ENCODE assay signal across 29 mouse cellular contexts in genomic region chr3:155532075-155532474, GRCm38 (mm10).
DNase-seq lines count a peak whose midpoint lies in the region; ATAC-seq and TF ChIP-seq lines count a peak whose summit lies in the region.
"Had no signal": no experiment of that assay in that cellular context is flagged by ENCODE, and none has a peak within 500 bp of the region (broad histone marks: within the 10 kb centered on the region; RNA-seq: fewer than 3 reads in every experiment).

No protein-coding gene starts in this region.

- no peaks in the 10 kb centered on the region for H3K4me1 ChIP-seq in hindbrain, embryonic 13.5 days (replicated peaks)
- H3K4me1 ChIP-seq in hindbrain, embryonic 12.5 days, result no peaks in the 10 kb centered on the region
- no peaks in the 10 kb centered on the region for H3K4me1 ChIP-seq in midbrain, embryonic 15.5 days
- H3K4me1 ChIP-seq in midbrain, embryonic 11.5 days (ENCODE audit: control insufficient read depth, insufficient read depth, low read length), result no peaks in the 10 kb centered on the region
- no peaks in the 10 kb centered on the region for H3K4me1 ChIP-seq in midbrain, postnatal 0 days (ENCODE audit: insufficient read depth, low read length)
- H3K4me1 ChIP-seq: forebrain, embryonic 13.5 days had no signal

- no peaks in the 10 kb centered on the region for H3K36me3 ChIP-seq in hindbrain, embryonic 13.5 days
- H3K36me3 ChIP-seq in hindbrain, embryonic 12.5 days, result no peaks in the 10 kb centered on the region
- no peaks in the 10 kb centered on the region for H3K36me3 ChIP-seq in midbrain, embryonic 15.5 days (replicated peaks)
- H3K36me3 ChIP-seq in midbrain, embryonic 11.5 days (ENCODE audit: control insufficient read depth, insufficient read depth, low read length), result no peaks in the 10 kb centered on the region
- H3K36me3 ChIP-seq in midbrain, postnatal 0 days (ENCODE audit: insufficient read depth, low read length), result no peaks in the 10 kb centered on the region

- peak overlapping the region; percentile 58; the same call in 1 of the 2 replicates for H3K27ac ChIP-seq in hindbrain, embryonic 13.5 days
- no peak overlapping the region for H3K27ac ChIP-seq in hindbrain, embryonic 12.5 days
- no peak overlapping the region for H3K27ac ChIP-seq in midbrain, embryonic 15.5 days
- H3K27ac ChIP-seq in midbrain, embryonic 11.5 days (ENCODE audit: low read depth, low read length), result no peak overlapping the region
- H3K27ac ChIP-seq in midbrain, postnatal 0 days (ENCODE audit: low read depth, low read length), result no peak overlapping the region
- H3K27ac ChIP-seq: forebrain, embryonic 13.5 days; liver, embryonic 14.5 days; macrophage; stomach, postnatal 0 days had no signal

- H3K9me3 ChIP-seq in hindbrain, embryonic 13.5 days, result no peaks in the 10 kb centered on the region
- H3K9me3 ChIP-seq in hindbrain, embryonic 12.5 days (replicated peaks), result no peaks in the 10 kb centered on the region
- no peaks in the 10 kb centered on the region for H3K9me3 ChIP-seq in midbrain, embryonic 15.5 days
- no peaks in the 10 kb centered on the region for H3K9me3 ChIP-seq in midbrain, embryonic 11.5 days (ENCODE audit: control insufficient read depth, low read length)
- no peaks in the 10 kb centered on the region for H3K9me3 ChIP-seq in midbrain, postnatal 0 days (ENCODE audit: low read length)
- H3K9me3 ChIP-seq: forebrain, embryonic 13.5 days had no signal

- peak; percentile 26; the same call in 1 of the 2 replicates for ATAC-seq in cerebellum, adult (ENCODE audit: insufficient number of reproducible peaks, low FRiP score, low TSS enrichment)
- no peak for ATAC-seq in hindbrain, embryonic 13.5 days (ENCODE audit: low FRiP score)
- ATAC-seq in hindbrain, embryonic 12.5 days (ENCODE audit: low FRiP score), result no peak
- 0 out of 2 replicates have a peak, but pooled peaks have one; percentile 48 for ATAC-seq in midbrain, embryonic 15.5 days (replicated peaks)
- ATAC-seq in midbrain, embryonic 11.5 days (ENCODE audit: low FRiP score), result no peak
- ATAC-seq in midbrain, postnatal 0 days (ENCODE audit: low FRiP score), result 0 out of 2 replicates have a peak, but pooled peaks have one; percentile 20
- ATAC-seq in megakaryocyte progenitor cell, adult 5-6 weeks (replicated peaks; ENCODE audit: poor library complexity), result no peak
- ATAC-seq: activated CD4-positive, CD25-positive, alpha-beta regulatory T cell, adult 4 months; forebrain, embryonic 13.5 days; intestine, postnatal 0 days had no signal

- 62% methylated on average over 4 of the region's 4 CpGs for WGBS in hindbrain, embryonic 13.5 days
- 56% methylated on average over 4 of the region's 4 CpGs for WGBS in hindbrain, embryonic 12.5 days
- 73% methylated on average over 4 of the region's 4 CpGs for WGBS in midbrain, embryonic 15.5 days
- WGBS in midbrain, embryonic 11.5 days, result 83% methylated on average over 4 of the region's 4 CpGs
- WGBS in midbrain, postnatal 0 days, result 65% methylated on average over 4 of the region's 4 CpGs

- H3K27me3 ChIP-seq in hindbrain, embryonic 13.5 days, result no peaks in the 10 kb centered on the region
- H3K27me3 ChIP-seq in hindbrain, embryonic 12.5 days, result no peaks in the 10 kb centered on the region
- no peaks in the 10 kb centered on the region for H3K27me3 ChIP-seq in midbrain, embryonic 15.5 days (replicated peaks)
- no peaks in the 10 kb centered on the region for H3K27me3 ChIP-seq in midbrain, embryonic 11.5 days (ENCODE audit: control insufficient read depth, insufficient read depth, low read length)
- H3K27me3 ChIP-seq in midbrain, postnatal 0 days (ENCODE audit: insufficient read depth, low read length), result no peaks in the 10 kb centered on the region
- H3K27me3 ChIP-seq: CH12.LX; forebrain, embryonic 13.5 days had no signal

- H3K9ac ChIP-seq in hindbrain, embryonic 13.5 days, result no peak overlapping the region
- no peak overlapping the region for H3K9ac ChIP-seq in hindbrain, embryonic 12.5 days
- H3K9ac ChIP-seq in midbrain, embryonic 15.5 days, result no peak overlapping the region
- H3K9ac ChIP-seq in midbrain, embryonic 11.5 days (ENCODE audit: low read length), result no peak overlapping the region
- no peak overlapping the region for H3K9ac ChIP-seq in midbrain, postnatal 0 days (replicated peaks; ENCODE audit: low read length, poor library complexity, severe bottlenecking)
- H3K9ac ChIP-seq: forebrain, embryonic 13.5 days; liver, embryonic 14.5 days had no signal

- DNase-seq in cerebellum, adult 11-12 months, result no peak
- no peak for DNase-seq in midbrain, embryonic 11.5 days (ENCODE audit: low spot score, missing footprints)
- peak; percentile 40 for DNase-seq in midbrain, postnatal 0 days (ENCODE audit: low spot score)
- DNase-seq: adrenal gland, adult 2 months; adrenal gland, postnatal 36 days; cerebellum, adult 18-20 months; gastrocnemius, postnatal 10 days; heart, postnatal 14 days; kidney, adult 9 months; kidney, postnatal 10 days; layer of hippocampus, postnatal 36 days; liver; lung, adult 2 months; lung, postnatal 10 days; right cerebral cortex, postnatal 4 days; thymus, adult 18-20 months; thymus, postnatal 36 days had no signal

- H3K4me2 ChIP-seq in hindbrain, embryonic 13.5 days, result no peak overlapping the region
- no peak overlapping the region for H3K4me2 ChIP-seq in hindbrain, embryonic 12.5 days (replicated peaks)
- H3K4me2 ChIP-seq in midbrain, embryonic 15.5 days, result no peak overlapping the region
- H3K4me2 ChIP-seq in midbrain, embryonic 11.5 days, result no peak overlapping the region
- H3K4me2 ChIP-seq in midbrain, postnatal 0 days (ENCODE audit: low read depth, low read length, poor library complexity, severe bottlenecking), result no peak overlapping the region
- H3K4me2 ChIP-seq: forebrain, embryonic 13.5 days had no signal

- no peak overlapping the region for H3K4me3 ChIP-seq in hindbrain, embryonic 13.5 days
- no peak overlapping the region for H3K4me3 ChIP-seq in hindbrain, embryonic 12.5 days
- H3K4me3 ChIP-seq in midbrain, embryonic 15.5 days, result no peak overlapping the region
- no peak overlapping the region for H3K4me3 ChIP-seq in midbrain, embryonic 11.5 days (ENCODE audit: low read depth, low read length)
- no peak overlapping the region for H3K4me3 ChIP-seq in midbrain, postnatal 0 days (ENCODE audit: low read depth, low read length)
- H3K4me3 ChIP-seq: forebrain, embryonic 13.5 days had no signal

- no peak for TF ChIP-seq CTCF in midbrain, postnatal 0 days (IDR thresholded peaks at IDR 0.05)

Comparison
In these comparisons a context has a peak if more than half of its experiments do, and no peak if none do; other contexts are left out.
1. ATAC-seq: peak in cerebellum, adult (single experiment), midbrain, embryonic 15.5 days (single experiment) and midbrain, postnatal 0 days (single experiment); none in hindbrain, embryonic 13.5 days (single experiment), hindbrain, embryonic 12.5 days (single experiment), midbrain, embryonic 11.5 days (single experiment) and megakaryocyte progenitor cell, adult 5-6 weeks (single experiment).